Comparison of ENCODE assay signal across 8 mouse cellular contexts in genomic region chr15:4375423-4376220, GRCm38 (mm10). TPM values are rescaled to one million over a fixed set of nuclear protein-coding genes. Genes with fewer than 3 reads are reported as not detected.
DNase-seq lines count a peak whose midpoint lies in the region; ATAC-seq lines count a peak whose summit lies in the region.

Plcxd3 (plus strand) TSS chr15:4375491.

- WGBS in embryonic facial prominence, embryonic 10.5 days = under 1% methylated on average over 33 of the region's 33 CpGs
- under 1% methylated on average over 32 of the region's 33 CpGs for WGBS in hindbrain, embryonic 15.5 days
- WGBS in midbrain, embryonic 14.5 days = under 1% methylated on average over 33 of the region's 33 CpGs

- H3K4me2 ChIP-seq in hindbrain, embryonic 15.5 days = peak within 1 kb of the TSS; percentile 78
- H3K4me2 ChIP-seq in midbrain, embryonic 14.5 days (ENCODE audit: low read length) = peak within 1 kb of the TSS; percentile 81

- H3K4me3 ChIP-seq in embryonic facial prominence, embryonic 10.5 days = peak within 1 kb of the TSS; percentile 66
- H3K4me3 ChIP-seq in hindbrain, embryonic 15.5 days = peak within 1 kb of the TSS; percentile 70
- H3K4me3 ChIP-seq in midbrain, embryonic 14.5 days (replicated peaks; ENCODE audit: low read depth, low read length) = peak within 1 kb of the TSS; percentile 60

- peak; percentile 91 for ATAC-seq in hindbrain, embryonic 15.5 days (ENCODE audit: low FRiP score, low read depth)
- peak; percentile 93 for ATAC-seq in midbrain, embryonic 14.5 days (ENCODE audit: low FRiP score, low TSS enrichment)
- no peak for ATAC-seq in activated CD4-positive, CD25-positive, alpha-beta regulatory T cell, adult 4 months

- H3K9me3 ChIP-seq in embryonic facial prominence, embryonic 10.5 days = no peaks in the 10 kb centered on the region
- H3K9me3 ChIP-seq in hindbrain, embryonic 15.5 days = no peaks in the 10 kb centered on the region
- no peaks in the 10 kb centered on the region for H3K9me3 ChIP-seq in midbrain, embryonic 14.5 days (ENCODE audit: control insufficient read depth, low read length)

- peak within 1 kb of the TSS; percentile 67 for H3K27ac ChIP-seq in embryonic facial prominence, embryonic 10.5 days (replicated peaks)
- H3K27ac ChIP-seq in hindbrain, embryonic 15.5 days (replicated peaks) = peak within 1 kb of the TSS; percentile 81
- peak within 1 kb of the TSS; percentile 83 for H3K27ac ChIP-seq in midbrain, embryonic 14.5 days (replicated peaks; ENCODE audit: low read depth, low read length)

- H3K36me3 ChIP-seq in embryonic facial prominence, embryonic 10.5 days (replicated peaks) = no peaks in the 10 kb centered on the region
- H3K36me3 ChIP-seq in hindbrain, embryonic 15.5 days = no peaks in the 10 kb centered on the region
- no peaks in the 10 kb centered on the region for H3K36me3 ChIP-seq in midbrain, embryonic 14.5 days (ENCODE audit: control insufficient read depth, insufficient read depth, low read length)

- H3K9ac ChIP-seq in hindbrain, embryonic 15.5 days = peak within 1 kb of the TSS; percentile 78
- H3K9ac ChIP-seq in midbrain, embryonic 14.5 days (replicated peaks; ENCODE audit: low read length) = peak within 1 kb of the TSS; percentile 76

- H3K27me3 ChIP-seq in embryonic facial prominence, embryonic 10.5 days (replicated peaks; ENCODE audit: low read depth, poor library complexity, severe bottlenecking) = peaks cover 15% of the 10 kb centered on the region
- no peaks in the 10 kb centered on the region for H3K27me3 ChIP-seq in hindbrain, embryonic 15.5 days
- no peaks in the 10 kb centered on the region for H3K27me3 ChIP-seq in midbrain, embryonic 14.5 days (ENCODE audit: control insufficient read depth, insufficient read depth, low read length)

- peak; percentile 6 for DNase-seq in urinary bladder, postnatal 14 days (ENCODE audit: low spot score)
- no peak for DNase-seq in urinary bladder, postnatal 36 days (ENCODE audit: low spot score in 2 of 2)
- peak; percentile 63 for DNase-seq in embryonic facial prominence, embryonic 10.5 days (ENCODE audit: low spot score)
- DNase-seq in layer of hippocampus, postnatal 25 days (ENCODE audit: extremely low spot score in 1 of 2, low spot score in 1 of 2) = peak; percentile 28 to 34
- peak; percentile 87 for DNase-seq in midbrain, embryonic 14.5 days
- DNase-seq in spleen, postnatal 4 days (ENCODE audit: low spot score in 2 of 2) = no peak

- H3K4me1 ChIP-seq in embryonic facial prominence, embryonic 10.5 days = peaks cover 20% of the 10 kb centered on the region
- peaks cover 9% of the 10 kb centered on the region; the same call in 1 of the 2 replicates for H3K4me1 ChIP-seq in hindbrain, embryonic 15.5 days (replicated peaks)
- 0 out of 2 replicates have a peak, but pooled peaks cover 15% of the 10 kb centered on the region for H3K4me1 ChIP-seq in midbrain, embryonic 14.5 days (ENCODE audit: control insufficient read depth, insufficient read depth, low read length)

RNA-seq across cellular contexts. Expression of gene Plcxd3, which starts in this region (rescaled TPM):
- 3.6 and 5.1 TPM in 2 replicates for polyA plus RNA-seq in embryonic facial prominence, embryonic 10.5 days (2016; fragmentation: Nextera tagmentation; extraction: Ambion mirVana)
- polyA plus RNA-seq in hindbrain, embryonic 15.5 days (2015; fragmentation: Nextera tagmentation; extraction: Ambion mirVana) = 82.5 and 88.7 TPM in 2 replicates
- 10 to 100 TPM; 18.4 to 24.9 TPM for total RNA-seq in layer of hippocampus, postnatal 25 days (2021)
- polyA plus RNA-seq in midbrain, embryonic 14.5 days (2014; fragmentation: Nextera tagmentation; extraction: Ambion mirVana) = 79.0 and 83.9 TPM in 2 replicates
- not detected for polyA plus RNA-seq in activated CD4-positive, CD25-positive, alpha-beta regulatory T cell, adult 4 months (2017; shearing (Covaris generic))

Comparison
In these comparisons a context has a peak if more than half of its experiments do, and no peak if none do; other contexts are left out.
1. RNA of gene Plcxd3 (polyA plus RNA-seq): 82.5 to 88.7 TPM in hindbrain, embryonic 15.5 days and 79.0 to 83.9 TPM in midbrain, embryonic 14.5 days; 3.6 to 5.1 TPM in embryonic facial prominence, embryonic 10.5 days and not detected in activated CD4-positive, CD25-positive, alpha-beta regulatory T cell, adult 4 months; every median in the first group is over 10 times any median in the second.
2. DNase-seq: peak in urinary bladder, postnatal 14 days (single experiment), embryonic facial prominence, embryonic 10.5 days (single experiment), layer of hippocampus, postnatal 25 days (2 of 2) and midbrain, embryonic 14.5 days (single experiment); none in urinary bladder, postnatal 36 days (0 of 2) and spleen, postnatal 4 days (0 of 2).
3. Peak in every context shown above with its lines, with median percentiles within 50 percentile points of each other: H3K27ac ChIP-seq and H3K4me3 ChIP-seq.